24 mouse cellular contexts compared by ENCODE assay signal in genomic region chr2:118637258-118637657, GRCm38 (mm10).
"Had no signal": no experiment of that assay in that cellular context is flagged by ENCODE, and none has a peak within 500 bp of the region (broad histone marks: within the 10 kb centered on the region; RNA-seq: fewer than 3 reads in every experiment).

No protein-coding gene starts in this region.

- H3K27me3 ChIP-seq: heart, embryonic 13.5 days; heart, embryonic 15.5 days; hindbrain, embryonic 13.5 days; hindbrain, embryonic 15.5 days; limb, embryonic 13.5 days; limb, embryonic 15.5 days; liver, embryonic 12.5 days had no signal

- H3K9ac ChIP-seq: heart, embryonic 13.5 days; heart, embryonic 15.5 days; hindbrain, embryonic 13.5 days; hindbrain, embryonic 15.5 days; limb, embryonic 13.5 days; limb, embryonic 15.5 days; liver, embryonic 12.5 days; liver, embryonic 14.5 days had no signal

- H3K4me2 ChIP-seq: heart, embryonic 11.5 days; heart, embryonic 13.5 days; heart, embryonic 15.5 days; hindbrain, embryonic 13.5 days; hindbrain, embryonic 15.5 days; limb, embryonic 13.5 days; limb, embryonic 15.5 days; liver, embryonic 12.5 days had no signal

- H3K27ac ChIP-seq: heart, adult 2 months; heart, embryonic 13.5 days; heart, embryonic 15.5 days; hindbrain, embryonic 13.5 days; hindbrain, embryonic 15.5 days; hindbrain, postnatal 0 days; limb, embryonic 13.5 days; limb, embryonic 15.5 days; liver, embryonic 12.5 days; liver, embryonic 14.5 days had no signal

- H3K36me3 ChIP-seq: hindbrain, embryonic 15.5 days had no signal

- H3K4me1 ChIP-seq: hindbrain, embryonic 13.5 days; hindbrain, embryonic 15.5 days; limb, embryonic 13.5 days; limb, embryonic 15.5 days had no signal

- H3K9me3 ChIP-seq: heart, embryonic 13.5 days; heart, embryonic 15.5 days; hindbrain, embryonic 13.5 days; hindbrain, embryonic 15.5 days; limb, embryonic 13.5 days; limb, embryonic 15.5 days; liver, embryonic 12.5 days had no signal

- H3K4me3 ChIP-seq: heart, adult 2 months; heart, embryonic 13.5 days; heart, embryonic 15.5 days; hindbrain, embryonic 13.5 days; hindbrain, embryonic 15.5 days; limb, embryonic 13.5 days; limb, embryonic 15.5 days; liver, embryonic 12.5 days had no signal

- DNase-seq: gastrocnemius, postnatal 14 days; gastrocnemius, postnatal 36 days; heart, adult 11 months; heart, adult 2 months; heart, postnatal 14 days; heart, postnatal 36 days; kidney, adult 18-20 months; kidney, adult 8-10 months; kidney, postnatal 10 days; kidney, postnatal 25 days; kidney, postnatal 4 days; layer of hippocampus, adult 9-11 months; layer of hippocampus, postnatal 36 days; left cerebral cortex, postnatal 4 days had no signal
